Mouse (Mus musculus): ENCODE results near the gene Lonp1. TPM values are rescaled to one million over a fixed set of nuclear protein-coding genes. Genes with fewer than 3 reads are reported as not detected.

Lonp1 gene
- total RNA-seq (2021): 10 to 100 TPM; 64.9 TPM

- DNase-seq (ENCODE audit: extremely low spot score in 1 of 2, low spot score in 2 of 2): peak; percentile 95 to 96
- intact Hi-C loops (cut with DNase I): loop anchor here (5.0 kb wide), 1 partner anchor 35 kb away; no protein-coding TSS in a partner anchor
Observed at GRCm38 (mm10) chr17:56626754-56627470, at the start of gene Lonp1. Lonp1 (minus strand) TSS chr17:56626887.

- DNase-seq (ENCODE audit: extremely low spot score in 1 of 2, low spot score in 2 of 2): no peak
- intact Hi-C loops (cut with DNase I): loop anchor here (5.0 kb wide), 1 partner anchor 62 kb away; the partner anchor contains the start of gene Rpl36
Observed at GRCm38 (mm10) chr17:56673647-56674416, 47.1 kb upstream of the Lonp1 start.

- peak; percentile 98 to 100 for DNase-seq (ENCODE audit: extremely low spot score in 1 of 2, low spot score in 2 of 2)
- intact Hi-C loops (cut with DNase I): loop anchor here (5.0 kb wide), 1 partner anchor 61 kb away; the partner anchor contains the start of gene Rpl36
Observed at GRCm38 (mm10) chr17:56672941-56673646, 46.4 kb upstream of the Lonp1 start, which contains the start of gene Ranbp3. Ranbp3 (plus strand) TSS chr17:56673294.

- no peak for DNase-seq (ENCODE audit: extremely low spot score in 1 of 2, low spot score in 2 of 2)
- intact Hi-C loops (cut with DNase I): loop anchor here (5.0 kb wide), 1 partner anchor 57 kb away; the partner anchor contains the start of gene Rpl36
Observed at GRCm38 (mm10) chr17:56669766-56670165, 43.1 kb upstream of the Lonp1 start.

- intact Hi-C loops (cut with DNase I): no loop called here
- DNase-seq (ENCODE audit: extremely low spot score in 1 of 2, low spot score in 2 of 2): peak; percentile 65 to 91
Observed at GRCm38 (mm10) chr17:56668384-56669144, 41.9 kb upstream of the Lonp1 start.

GRCm38 (mm10) chr17:56667591-56667990, 40.9 kb upstream of the Lonp1 start:
- no peak for DNase-seq (ENCODE audit: extremely low spot score in 1 of 2, low spot score in 2 of 2)
- intact Hi-C loops (cut with DNase I): no loop called here

- no peak for DNase-seq (ENCODE audit: extremely low spot score in 1 of 2, low spot score in 2 of 2)
- intact Hi-C loops (cut with DNase I): no loop called here
Observed at GRCm38 (mm10) chr17:56666384-56666783, 39.7 kb upstream of the Lonp1 start.

- intact Hi-C loops (cut with DNase I): loop anchor here (5.0 kb wide), 1 partner anchor 37 kb away; the partner anchor contains the start of genes Catsperd and Lonp1
- no peak for DNase-seq (ENCODE audit: extremely low spot score in 1 of 2, low spot score in 2 of 2)
Observed at GRCm38 (mm10) chr17:56664333-56664732, 37.6 kb upstream of the Lonp1 start.

GRCm38 (mm10) chr17:56663659-56664058, 37.0 kb upstream of the Lonp1 start:
- DNase-seq (ENCODE audit: extremely low spot score in 1 of 2, low spot score in 2 of 2): no peak
- intact Hi-C loops (cut with DNase I): loop anchor here (5.0 kb wide), 1 partner anchor 36 kb away; the partner anchor contains the start of genes Catsperd and Lonp1

- intact Hi-C loops (cut with DNase I): no loop called here
- DNase-seq (ENCODE audit: extremely low spot score in 1 of 2, low spot score in 2 of 2): no peak
Observed at GRCm38 (mm10) chr17:56656171-56656570, 29.5 kb upstream of the Lonp1 start.

- DNase-seq (ENCODE audit: extremely low spot score in 1 of 2, low spot score in 2 of 2): no peak
- intact Hi-C loops (cut with DNase I): no loop called here
Observed at GRCm38 (mm10) chr17:56655311-56655710, 28.6 kb upstream of the Lonp1 start.

- DNase-seq (ENCODE audit: extremely low spot score in 1 of 2, low spot score in 2 of 2): no peak
- intact Hi-C loops (cut with DNase I): no loop called here
Observed at GRCm38 (mm10) chr17:56654771-56655170, 28.1 kb upstream of the Lonp1 start.

- peak in 1 of 2 experiments; percentile 56 for DNase-seq (ENCODE audit: extremely low spot score in 1 of 2, low spot score in 2 of 2)
- intact Hi-C loops (cut with DNase I): no loop called here
Observed at GRCm38 (mm10) chr17:56651801-56652200, 25.1 kb upstream of the Lonp1 start.

- intact Hi-C loops (cut with DNase I): no loop called here
- DNase-seq (ENCODE audit: extremely low spot score in 1 of 2, low spot score in 2 of 2): no peak
Observed at GRCm38 (mm10) chr17:56647546-56647945, 20.9 kb upstream of the Lonp1 start.

- DNase-seq (ENCODE audit: extremely low spot score in 1 of 2, low spot score in 2 of 2): no peak
- intact Hi-C loops (cut with DNase I): no loop called here
Observed at GRCm38 (mm10) chr17:56643237-56643636, 16.6 kb upstream of the Lonp1 start.

- DNase-seq (ENCODE audit: extremely low spot score in 1 of 2, low spot score in 2 of 2): no peak
Observed at GRCm38 (mm10) chr17:56634023-56634422, 7.3 kb upstream of the Lonp1 start.

GRCm38 (mm10) chr17:56631807-56632206, 5.1 kb upstream of the Lonp1 start:
- intact Hi-C loops (cut with DNase I): no loop called here
- DNase-seq (ENCODE audit: extremely low spot score in 1 of 2, low spot score in 2 of 2): no peak

More at GRCm38 (mm10) chr17:56634023-56634422, 7.3 kb upstream of the Lonp1 start:
- intact Hi-C loops (cut with DNase I): no loop called here
